8 mouse cellular contexts compared by ENCODE assay signal in the genomic region with DNA sequence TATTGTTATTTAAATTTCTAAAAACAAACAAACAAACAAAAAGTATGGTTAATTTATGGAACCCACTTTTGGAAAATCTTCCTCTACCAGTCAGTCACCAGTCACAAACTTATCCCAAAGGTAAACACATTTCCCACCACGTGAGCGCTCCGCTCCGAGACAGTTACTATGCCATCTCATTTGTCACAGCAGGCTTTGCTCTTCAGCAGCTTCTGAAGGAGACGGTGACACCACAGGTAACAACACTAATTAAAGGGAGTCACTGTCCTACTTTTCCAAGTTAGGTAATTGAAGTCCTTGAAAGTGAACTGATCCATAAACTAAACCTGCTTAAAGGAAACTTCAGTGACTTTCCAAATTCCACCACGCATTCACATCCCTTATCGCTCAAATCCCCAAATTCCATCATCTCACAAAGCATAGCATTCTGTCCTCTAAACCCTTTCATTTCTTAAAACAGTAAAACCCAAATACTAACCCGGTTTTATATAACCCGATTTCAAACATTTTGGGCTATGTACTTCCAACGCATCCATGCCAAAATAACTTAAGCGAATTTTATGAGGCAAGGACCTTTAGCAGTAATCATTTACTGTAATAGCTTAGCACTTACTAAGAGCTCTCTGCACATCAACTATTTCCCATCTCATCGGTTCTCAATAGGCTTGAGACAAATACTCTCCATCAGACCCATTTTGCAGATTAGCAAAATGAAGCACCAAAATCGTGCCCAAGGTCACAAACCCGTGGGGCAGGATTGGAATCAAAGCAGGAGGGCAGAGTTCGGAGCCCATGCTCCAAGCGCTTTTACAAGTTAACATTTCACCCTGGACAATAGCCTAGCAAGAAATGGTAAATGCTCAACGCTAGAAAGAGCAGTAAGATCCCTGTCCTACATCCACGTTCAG. TPM values are rescaled to one million over a fixed set of nuclear protein-coding genes. Genes with fewer than 3 reads are reported as not detected.
A peak's percentile ranks its signal among the peaks of the same experiment; 100 is the strongest.
DNase-seq lines count a peak whose midpoint lies in the region; ATAC-seq and TF ChIP-seq lines count a peak whose summit lies in the region.

No protein-coding gene starts in this region.

- DNase-seq in gastrocnemius, adult 2 months = no peak
- no peak for DNase-seq in gastrocnemius, postnatal 36 days
- DNase-seq in limb, embryonic 14.5 days (ENCODE audit: low spot score) = no peak
- no peak for DNase-seq in gastrocnemius, adult 8-10 months (ENCODE audit: low spot score in 2 of 2)
- no peak for DNase-seq in cerebellum, postnatal 36 days

- intact Hi-C loops in gastrocnemius, adult 2 months (cut with DNase I) = loop anchor here (2.0 to 5.0 kb wide), 2 partner anchors 52 to 122 kb away; a partner anchor contains a TSS
- intact Hi-C loops in gastrocnemius, postnatal 36 days (cut with DNase I) = no loop called here

- peaks cover 4% of the 10 kb centered on the region for H3K4me1 ChIP-seq in embryonic fibroblast, embryonic 13.5 days (ENCODE audit: control insufficient read depth, insufficient read depth, low read length)
- H3K4me1 ChIP-seq in limb, embryonic 14.5 days (ENCODE audit: control insufficient read depth, insufficient read depth, low read length) = peaks cover 25% of the 10 kb centered on the region
- peaks cover 15% of the 10 kb centered on the region for H3K4me1 ChIP-seq in small intestine, adult 2 months (ENCODE audit: control insufficient read depth, insufficient read depth, insufficient read length, low read length)

- 6% methylated on average over 18 of the region's 18 CpGs for WGBS in limb, embryonic 14.5 days
- 18% methylated on average over 18 of the region's 18 CpGs for WGBS in small intestine, adult 2 months

- H3K9ac ChIP-seq in limb, embryonic 14.5 days (ENCODE audit: low read depth, low read length, severe bottlenecking) = peak overlapping the region; percentile 100

- TF ChIP-seq POLR2A in embryonic fibroblast, embryonic 13.5 days (IDR thresholded peaks at IDR 0.05; ENCODE audit: low read depth, low read length) = no peak
- TF ChIP-seq POLR2A in limb, embryonic 14.5 days (IDR thresholded peaks at IDR 0.05; ENCODE audit: borderline replicate concordance, extremely low read depth, insufficient read depth, insufficient read length) = no peak
- no peak for TF ChIP-seq POLR2A in small intestine, adult 2 months (IDR thresholded peaks at IDR 0.05; ENCODE audit: low read depth, low read length)

- H3K36me3 ChIP-seq in C2C12 (ENCODE audit: control insufficient read depth, insufficient read depth) = no peaks in the 10 kb centered on the region
- H3K36me3 ChIP-seq in limb, embryonic 14.5 days (ENCODE audit: control insufficient read depth, insufficient read depth, low read length) = no peaks in the 10 kb centered on the region
- no peaks in the 10 kb centered on the region for H3K36me3 ChIP-seq in small intestine, adult 2 months (ENCODE audit: control insufficient read depth, insufficient read depth, low read length)

- peaks cover 56% of the 10 kb centered on the region for H3K79me3 ChIP-seq in C2C12 (ENCODE audit: low read depth)

- peaks cover 61% of the 10 kb centered on the region for H3K79me2 ChIP-seq in C2C12 (ENCODE audit: control insufficient read depth, insufficient read depth)

- no peak for ATAC-seq in limb, embryonic 14.5 days (ENCODE audit: low FRiP score, low read depth)

- peak overlapping the region; percentile 85 for H3K4me2 ChIP-seq in limb, embryonic 14.5 days (replicated peaks; ENCODE audit: low read depth, low read length, severe bottlenecking)

- H3K27ac ChIP-seq in gastrocnemius, adult 2 months = peak overlapping the region; percentile 98
- H3K27ac ChIP-seq in embryonic fibroblast, embryonic 13.5 days (ENCODE audit: insufficient read depth, low read length) = peak overlapping the region; percentile 82
- peak overlapping the region; percentile 97 for H3K27ac ChIP-seq in limb, embryonic 14.5 days (replicated peaks; ENCODE audit: low read depth, low read length)
- peak overlapping the region; percentile 89 for H3K27ac ChIP-seq in small intestine, adult 2 months (ENCODE audit: insufficient read depth, low read depth, low read length)

- no peaks in the 10 kb centered on the region for H3K27me3 ChIP-seq in C2C12 (ENCODE audit: control insufficient read depth, insufficient read depth, insufficient read length)
- no peaks in the 10 kb centered on the region for H3K27me3 ChIP-seq in limb, embryonic 14.5 days (ENCODE audit: control insufficient read depth, insufficient read depth, low read length)
- H3K27me3 ChIP-seq in small intestine, adult 2 months (ENCODE audit: control insufficient read depth, insufficient read depth, low read length) = no peaks in the 10 kb centered on the region

- peak overlapping the region; percentile 95 for H3ac ChIP-seq in C2C12 (ENCODE audit: control insufficient read depth, insufficient read length, low read depth)

- peak overlapping the region; percentile 79 for H3K4me3 ChIP-seq in gastrocnemius, adult 2 months
- peak overlapping the region; percentile 71 for H3K4me3 ChIP-seq in C2C12 (ENCODE audit: insufficient read depth, poor library complexity, severe bottlenecking)
- peak overlapping the region; percentile 99 for H3K4me3 ChIP-seq in embryonic fibroblast, embryonic 13.5 days (ENCODE audit: insufficient read depth, low read length)
- H3K4me3 ChIP-seq in limb, embryonic 14.5 days (replicated peaks; ENCODE audit: low read length) = peak overlapping the region; percentile 89
- H3K4me3 ChIP-seq in small intestine, adult 2 months (ENCODE audit: low read depth, low read length) = peak overlapping the region; percentile 99

- TF ChIP-seq CTCF in gastrocnemius, adult 2 months (IDR thresholded peaks at IDR 0.05) = no peak
- TF ChIP-seq CTCF in C2C12 (IDR thresholded peaks at IDR 0.05; ENCODE audit: control insufficient read depth, insufficient read depth, insufficient read length) = no peak
- TF ChIP-seq CTCF in embryonic fibroblast, embryonic 13.5 days (IDR thresholded peaks at IDR 0.05; ENCODE audit: borderline replicate concordance, insufficient read depth, low read length) = no peak
- no peak for TF ChIP-seq CTCF in small intestine, adult 2 months (IDR thresholded peaks at IDR 0.05; ENCODE audit: extremely low read depth, insufficient read length, insufficient replicate concordance, low read depth, low read length)

- H3K9me3 ChIP-seq in limb, embryonic 14.5 days (ENCODE audit: control insufficient read depth, low read length) = no peaks in the 10 kb centered on the region

TF ChIP-seq in C2C12, 6 proteins besides CTCF, POLR2A, EP300 and RAD21:
- TF ChIP-seq USF1 (IDR thresholded peaks at IDR 0.05; ENCODE audit: low read depth) (no peak), MAX (IDR thresholded peaks at IDR 0.05) (no peak), CEBPB (IDR thresholded peaks at IDR 0.05; ENCODE audit: low read depth) (no peak), FOSL1 (IDR thresholded peaks at IDR 0.05; ENCODE audit: insufficient read depth, low read length, poor library complexity, severe bottlenecking) (no peak), MYOG (IDR thresholded peaks at IDR 0.05; ENCODE audit: control insufficient read depth, extremely low read depth, insufficient read length) (no peak), MYOD1 (IDR thresholded peaks at IDR 0.05; ENCODE audit: control insufficient read depth, insufficient read length, low read depth) (no peak)

RNA-seq across cellular contexts. Expression of a gene that starts 0.9 kb away (rescaled TPM):
- total RNA-seq in gastrocnemius, adult 2 months (2021) = 1 to 10 TPM; 4.9 to 5.3 TPM
- total RNA-seq in gastrocnemius, postnatal 36 days (2021) = 1 to 10 TPM; 3.9 to 7.0 TPM
- 0.94 TPM for polyA plus RNA-seq in C2C12 (2012; fragmentation: generic; extraction: Trizol)
- 0.58 and 1.3 TPM in 2 replicates for polyA plus RNA-seq in embryonic fibroblast, embryonic 13.5 days (2011; ENCODE audit: insufficient read length, low read depth, missing spikeins)
- polyA plus RNA-seq in limb, embryonic 14.5 days (2012; rRNA removed) = 2.9 and 3.5 TPM in 2 replicates
- polyA plus RNA-seq in limb, embryonic 14.5 days (2014; fragmentation: Nextera tagmentation; extraction: Ambion mirVana) = 4.5 and 5.3 TPM in 2 replicates
- polyA plus RNA-seq in small intestine, adult 2 months (2012; rRNA removed) = 2.2 and 6.3 TPM in 2 replicates
- total RNA-seq in gastrocnemius, adult 8-10 months (2022) = 1 to 10 TPM; 1.5 to 7.1 (median 4.4) TPM

RNA-seq across cellular contexts. Expression of a gene that starts 1.2 kb away (rescaled TPM):
- 10 to 100 TPM in 1 of 2 experiments, 1 to 10 TPM in 1; 9.6 to 14.9 TPM for total RNA-seq in gastrocnemius, adult 2 months (2021)
- 10 to 100 TPM in 1 of 2 experiments, 1 to 10 TPM in 1; 9.6 to 10.8 TPM for total RNA-seq in gastrocnemius, postnatal 36 days (2021)
- polyA plus RNA-seq in C2C12 (2012; fragmentation: generic; extraction: Trizol) = 9.1 TPM
- polyA plus RNA-seq in embryonic fibroblast, embryonic 13.5 days (2011; ENCODE audit: insufficient read length, low read depth, missing spikeins) = 18.0 and 23.9 TPM in 2 replicates
- 36.5 and 42.3 TPM in 2 replicates for polyA plus RNA-seq in limb, embryonic 14.5 days (2012; rRNA removed)
- 46.1 and 51.9 TPM in 2 replicates for polyA plus RNA-seq in limb, embryonic 14.5 days (2014; fragmentation: Nextera tagmentation; extraction: Ambion mirVana)
- 6.8 and 14.7 TPM in 2 replicates for polyA plus RNA-seq in small intestine, adult 2 months (2012; rRNA removed)
- total RNA-seq in gastrocnemius, adult 8-10 months (2022) = 10 to 100 TPM; 10.4 to 14.5 (median 11.7) TPM
